Mouse (Mus musculus) forebrain, postnatal 0 days (tissue): Measurements from ENCODE around the gene Siah1a. TPM values are rescaled to one million over a fixed set of nuclear protein-coding genes. Genes with fewer than 3 reads are reported as not detected.
A peak's percentile ranks its signal among the peaks of the same experiment; 100 is the strongest.

ENCODE experiments used
- ATAC-seq: fragments of 200-750 bp; cut with Nextera tagmentation; 2 replicates; pipeline ENCODE4 v1.8.0; 2017; ENCODE audit warnings: mild to moderate bottlenecking, moderate library complexity
- DNase-seq: peaks from one replicate; pipeline ENCODE4 v3.0.0-alpha.2; 2015
- H3K27ac ChIP-seq: fragments of 300-500 bp; sonication (generic); 2 replicates; pipeline ENCODE4 v1.5.1; 2014; ENCODE audit warnings: low read depth, mild to moderate bottlenecking, antibody characterized with exemption, low read length, moderate library complexity, mixed read lengths
- H3K27me3 ChIP-seq: fragments of 300-500 bp; sonication (generic); 2 replicates; pipeline ENCODE4 v1.6.1; 2014; ENCODE audit warnings: mild to moderate bottlenecking, low read length, mixed read lengths; ENCODE audit not compliant: insufficient read depth
- H3K36me3 ChIP-seq: fragments of 300-500 bp; sonication (generic); 2 replicates; pipeline ENCODE4 v1.6.1; 2014; ENCODE audit warnings: mild to moderate bottlenecking, moderate library complexity; ENCODE audit not compliant: insufficient read depth
- H3K4me1 ChIP-seq: fragments of 300-500 bp; sonication (generic); 2 replicates; pipeline ENCODE4 v1.6.1; 2014; ENCODE audit warnings: antibody characterized with exemption; ENCODE audit not compliant: insufficient read depth
- H3K4me2 ChIP-seq: fragments of 300-500 bp; sonication (generic); 2 replicates; pipeline ENCODE4 v1.6.1; 2014; ENCODE audit warnings: low read depth, mild to moderate bottlenecking, moderate library complexity
- H3K4me3 ChIP-seq: fragments of 300-500 bp; sonication (generic); 2 replicates; pipeline ENCODE4 v1.5.1; 2014; ENCODE audit warnings: low read depth, low read length, mixed read lengths
- H3K9ac ChIP-seq: fragments of 300-500 bp; sonication (generic); 2 replicates; pipeline ENCODE4 v1.6.1; 2014; ENCODE audit warnings: mild to moderate bottlenecking
- H3K9me3 ChIP-seq: fragments of 300-500 bp; sonication (generic); 2 replicates; pipeline ENCODE4 v1.6.1; 2016; ENCODE audit warnings: low read length
- CTCF ChIP-seq: sonication (generic); IDR thresholded peaks from 2 replicates; pipeline ENCODE4 v1.5.1; 2016; ENCODE audit warnings: antibody characterized with exemption, control low read depth, low read depth
- WGBS: fragments of 180-500 bp; shearing (Covaris S2); extraction: QIAGEN DNeasy Blood & Tissue Kit; methylation state at CpG from one replicate; pipeline ENCODE4 v1.1.7; 2014; 5-methylcytosine and 5-hydroxymethylcytosine counted together
- polyA plus RNA-seq: library from polyadenylated mRNA; unstranded; fragments of >200 nt; fragmentation: Nextera tagmentation; extraction: Ambion mirVana; gene quantifications from 2 replicates; pipeline ENCODE4 v1.2.1, GENCODE M21; 2015
- total RNA-seq: library from RNA; depleted of rRNA; stranded (reverse); fragments of >200 nt; gene quantifications from 2 replicates; pipeline ENCODE4 v1.2.3, GENCODE M21; 2014

The Siah1a gene
- total and polyA plus RNA-seq, 2 experiments from 2014 or later: 87.3 to 101 TPM

DNA sequence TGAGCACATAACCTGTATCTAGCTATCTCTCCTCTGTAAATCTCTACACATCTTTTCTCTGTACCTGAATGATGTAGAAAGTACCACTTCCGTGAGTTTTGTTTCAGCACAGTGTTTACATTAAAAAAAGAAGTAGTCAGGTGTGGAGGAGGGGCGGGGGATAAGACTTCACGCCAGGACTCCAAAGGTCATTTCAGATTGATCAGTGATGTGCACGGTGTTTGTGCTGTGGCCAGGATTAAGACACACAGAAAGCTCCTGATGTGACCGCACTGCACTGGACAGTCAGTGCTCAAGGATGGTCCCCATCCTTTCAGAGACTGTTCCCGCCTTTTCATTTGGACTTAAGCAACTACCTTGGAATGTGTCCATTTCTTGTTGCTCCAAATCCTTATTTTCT is 15.0 kb upstream of the Siah1a start:
- TF ChIP-seq CTCF: no peak
- 56% methylated on average over 6 of the region's 6 CpGs for WGBS

DNA sequence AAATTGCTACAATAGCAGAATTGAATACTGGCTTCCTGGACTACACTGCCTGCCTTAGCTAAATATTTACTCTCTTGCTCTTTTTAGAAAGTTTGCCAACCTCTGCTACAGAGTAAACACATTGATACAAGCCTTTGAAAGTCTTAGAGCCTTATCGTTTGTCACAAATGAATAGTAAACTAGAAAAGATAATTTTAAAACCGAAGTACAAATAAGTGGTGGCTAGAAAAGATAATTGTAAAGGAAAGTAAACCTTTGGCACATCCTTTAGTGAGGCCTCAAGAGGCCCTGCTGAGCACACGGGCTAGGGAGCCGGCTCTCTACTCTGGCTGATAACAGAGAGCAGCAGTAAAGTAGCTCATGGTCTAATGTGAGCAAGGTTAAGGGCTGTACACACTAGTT is 13.4 kb upstream of the Siah1a start:
- Histone ChIP-seq H3K4me3 (no peak overlapping the region), H3K9ac (no peak overlapping the region), H3K4me2 (no peak overlapping the region), H3K9me3 (no peaks in the 10 kb centered on the region), H3K4me1 (peaks cover 6% of the 10 kb centered on the region; the same call in 1 of the 2 replicates), H3K27me3 (no peaks in the 10 kb centered on the region), H3K27ac (no peak overlapping the region), H3K36me3 (no peaks in the 10 kb centered on the region)
- 58% methylated on average over 4 of the region's 4 CpGs for WGBS
- DNase-seq (no peak), ATAC-seq (no peak)
- TF ChIP-seq CTCF: no peak

More for the DNA sequence above, 15.0 kb upstream of the Siah1a start:
- H3K9me3 ChIP-seq: no peaks in the 10 kb centered on the region
- peaks cover 6% of the 10 kb centered on the region; the same call in 1 of the 2 replicates for H3K4me1 ChIP-seq
- H3K27me3 ChIP-seq: no peaks in the 10 kb centered on the region
- no peak overlapping the region for H3K4me3 ChIP-seq
- ATAC-seq (no peak), DNase-seq (no peak)
- H3K27ac ChIP-seq: no peak overlapping the region
- H3K4me2 ChIP-seq: no peak overlapping the region
- no peaks in the 10 kb centered on the region for H3K36me3 ChIP-seq
- no peak overlapping the region for H3K9ac ChIP-seq

DNA sequence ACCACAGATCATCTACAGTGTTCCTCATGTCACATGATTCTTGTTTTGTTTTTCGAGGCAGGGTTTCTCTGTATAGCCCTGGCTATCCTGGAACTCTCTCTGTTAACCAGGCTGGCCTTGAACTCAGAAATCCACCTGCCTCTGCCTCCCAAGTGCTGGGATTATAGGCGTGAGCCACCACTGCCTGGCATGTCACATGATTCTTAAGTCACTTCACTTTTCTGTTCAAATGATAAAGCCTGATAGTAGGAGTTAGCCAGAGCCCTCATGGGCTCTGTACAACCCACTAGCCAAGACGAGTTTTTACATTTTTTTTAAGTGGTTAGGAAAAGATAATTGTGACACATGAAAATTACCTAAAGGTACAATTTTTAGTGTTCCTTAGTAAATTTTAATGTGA is 12.9 kb upstream of the Siah1a start:
- peaks cover 6% of the 10 kb centered on the region; the same call in 1 of the 2 replicates for H3K4me1 ChIP-seq
- no peak overlapping the region for H3K4me2 ChIP-seq
- H3K9ac ChIP-seq: no peak overlapping the region
- DNase-seq (no peak), ATAC-seq (no peak)
- no peaks in the 10 kb centered on the region for H3K27me3 ChIP-seq
- no peaks in the 10 kb centered on the region for H3K9me3 ChIP-seq
- H3K4me3 ChIP-seq: no peak overlapping the region
- H3K36me3 ChIP-seq: no peaks in the 10 kb centered on the region
- TF ChIP-seq CTCF: no peak
- 87% methylated on average over 3 of the region's 3 CpGs for WGBS
- no peak overlapping the region for H3K27ac ChIP-seq

- 0 out of 2 replicates have a peak overlapping the region, but pooled peaks have one; percentile 12 for H3K4me3 ChIP-seq
Observed at GRCm38 (mm10) chr8:86756948-86757733, 11.4 kb upstream of the Siah1a start.

GRCm38 (mm10) chr8:86749842-86750241 is 4.1 kb upstream of the Siah1a start:
- H3K27ac ChIP-seq: no peak overlapping the region
- 0 out of 2 replicates have a peak, but pooled peaks cover 7% of the 10 kb centered on the region for H3K4me1 ChIP-seq
- H3K4me2 ChIP-seq: no peak overlapping the region
- H3K36me3 ChIP-seq: no peaks in the 10 kb centered on the region
- H3K9ac ChIP-seq: no peak overlapping the region
- 60% methylated on average over 2 of the region's 2 CpGs for WGBS
- H3K4me3 ChIP-seq: no peak overlapping the region
- TF ChIP-seq CTCF: no peak
- H3K9me3 ChIP-seq: no peaks in the 10 kb centered on the region
- ATAC-seq: no peak
- DNase-seq: no peak
- H3K27me3 ChIP-seq: no peaks in the 10 kb centered on the region

More at GRCm38 (mm10) chr8:86756948-86757733, 11.4 kb upstream of the Siah1a start:
- Histone ChIP-seq H3K36me3 (no peaks in the 10 kb centered on the region), H3K27me3 (no peaks in the 10 kb centered on the region), H3K27ac (no peak overlapping the region), H3K4me1 (peaks cover 6% of the 10 kb centered on the region; the same call in 1 of the 2 replicates), H3K9me3 (no peaks in the 10 kb centered on the region), H3K9ac (peak overlapping the region; percentile 10; the same call in 1 of the 2 replicates), H3K4me2 (peak overlapping the region; percentile 40)
- ATAC-seq (peak; percentile 42; the same call in 1 of the 2 replicates), DNase-seq (peak; percentile 35)
- no peak for TF ChIP-seq CTCF
- WGBS: 7% methylated on average over 23 of the region's 23 CpGs

DNA sequence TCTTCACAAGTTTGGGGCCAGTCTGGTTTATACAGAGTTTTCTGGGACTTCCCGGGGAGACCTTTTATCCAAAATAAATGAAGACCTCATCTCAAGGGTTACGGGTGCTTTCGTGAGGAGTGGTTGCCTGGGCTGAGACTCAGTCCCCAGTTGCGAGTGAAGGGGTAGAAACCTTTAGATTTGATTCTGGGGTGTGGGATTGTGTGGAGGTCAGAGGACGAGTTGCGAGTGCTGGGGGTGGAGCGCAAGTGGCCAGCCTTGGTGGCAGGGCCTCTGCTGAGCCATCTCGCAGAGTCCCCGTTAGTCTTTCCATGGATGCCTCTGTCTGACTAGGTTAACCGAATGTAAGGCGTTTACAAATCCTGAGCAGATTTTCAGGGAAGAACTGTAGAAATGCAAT is 777 bp upstream of the Siah1a start:
- Histone ChIP-seq H3K4me1 (peaks cover 16% of the 10 kb centered on the region), H3K27me3 (no peaks in the 10 kb centered on the region), H3K4me2 (peak overlapping the region; percentile 77), H3K36me3 (no peaks in the 10 kb centered on the region), H3K9ac (peak overlapping the region; percentile 95), H3K27ac (peak overlapping the region; percentile 96), H3K4me3 (peak overlapping the region; percentile 97), H3K9me3 (no peaks in the 10 kb centered on the region)
- WGBS: 4% methylated on average over 11 of the region's 11 CpGs
- ATAC-seq (no peak), DNase-seq (no peak)
- no peak for TF ChIP-seq CTCF

GRCm38 (mm10) chr8:86745935-86746441 is 254 bp upstream of the Siah1a start:
- WGBS: under 1% methylated on average over 52 of the region's 70 CpGs
- Histone ChIP-seq H3K9ac (peak overlapping the region; percentile 95), H3K36me3 (no peaks in the 10 kb centered on the region), H3K4me2 (peak overlapping the region; percentile 77), H3K27me3 (no peaks in the 10 kb centered on the region), H3K4me3 (peak overlapping the region; percentile 97), H3K27ac (peak overlapping the region; percentile 96), H3K9me3 (no peaks in the 10 kb centered on the region), H3K4me1 (peaks cover 16% of the 10 kb centered on the region)
- peak; percentile 96 for DNase-seq
- peak; percentile 14; the same call in 1 of the 2 replicates for TF ChIP-seq CTCF
- ATAC-seq: peak; percentile 91
